Mouse (Mus musculus): ENCODE data around the gene Cd300ld3. TPM values are rescaled to one million over a fixed set of nuclear protein-coding genes. Genes with fewer than 3 reads are reported as not detected.

Gene Cd300ld3
- polyA plus RNA-seq (2014; fragmentation: Illumina TruSeq; extraction: RNeasy Lipid Tissue Mini Kit (QIAGEN cat#74804); ENCODE audit: low read depth, low replicate concordance), result 17.1 TPM

GRCm38 (mm10) chr11:115048259-115048658 is at the start of gene Cd300ld3:
Cd300ld3 (minus strand) TSS chr11:115048409.

DNA sequence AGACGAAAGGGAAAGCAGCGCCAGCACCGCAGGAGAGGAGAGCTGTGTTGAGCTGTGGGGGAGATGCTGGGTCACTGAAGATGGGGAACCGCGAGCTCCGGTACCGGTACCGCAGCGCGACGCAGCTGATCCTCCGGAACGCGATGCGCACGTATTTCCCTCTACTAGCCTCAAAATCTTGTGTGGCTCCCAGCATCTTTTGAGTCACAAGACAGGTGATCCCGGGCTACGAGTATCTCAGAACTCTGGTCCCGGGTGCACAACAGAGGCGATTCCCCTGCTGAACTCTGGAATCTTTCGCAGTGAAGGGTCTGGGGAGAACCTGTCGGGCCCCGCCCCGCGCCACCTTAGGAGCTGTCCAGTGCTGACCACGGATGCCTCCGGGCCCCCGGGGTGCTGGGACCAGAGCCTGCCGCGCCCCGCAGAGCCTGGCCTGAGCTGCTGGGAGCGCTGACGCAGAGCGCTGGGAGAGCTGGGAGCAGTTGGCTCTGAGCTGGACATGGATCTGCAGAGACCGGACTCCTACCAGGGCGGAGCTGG is 43.2 kb upstream of the Cd300ld3 start, which contains the start of gene Rab37:
Gene Rab37, plus strand, starts transcription at position 70 of the 540 bp plus-strand sequence.

DNA sequence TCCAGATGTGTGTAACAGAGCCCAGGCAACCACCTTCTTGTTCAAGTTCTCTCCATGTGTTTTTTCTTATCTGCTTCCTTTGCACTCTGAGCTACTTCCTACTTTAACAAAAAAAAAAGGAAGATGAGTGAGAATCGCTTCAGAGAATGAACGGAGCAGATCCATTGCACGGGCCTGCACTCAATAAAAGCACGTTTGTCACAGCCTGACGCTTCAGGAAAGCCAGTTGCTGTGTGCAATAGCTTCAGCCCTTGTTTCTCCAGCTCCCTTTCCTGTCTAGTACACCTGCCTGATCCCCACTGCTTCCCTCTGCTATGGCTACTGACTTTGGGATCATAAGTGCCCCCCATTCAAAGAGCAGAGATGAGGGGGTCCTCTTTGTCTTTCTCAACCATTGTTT is 13.9 kb upstream of the Cd300ld3 start, which contains the start of gene Cd300e:
Gene Cd300e, minus strand, starts transcription at position 101 of the 400 bp plus-strand sequence.

DNA sequence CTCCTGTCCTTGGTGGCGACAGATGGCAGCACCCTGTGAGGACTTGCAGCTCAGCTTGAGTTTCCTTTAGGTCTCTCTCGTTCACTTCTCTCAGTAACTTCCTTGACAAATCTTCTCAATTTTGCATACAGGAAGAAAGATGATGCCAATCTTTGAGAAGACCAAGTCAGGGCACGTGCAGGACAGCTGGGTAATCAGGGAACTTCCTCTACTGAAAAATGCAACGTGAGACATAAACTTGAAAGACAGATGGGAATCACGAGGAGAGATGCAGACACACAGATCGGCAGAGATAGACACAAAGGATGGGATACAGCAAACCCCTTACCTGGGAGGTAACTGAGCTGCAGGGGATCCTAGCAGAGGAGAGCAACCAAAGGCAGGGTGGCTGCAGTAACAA is 10.5 kb downstream of the Cd300ld3 start, which contains the start of gene Cd300ld5:
Gene Cd300ld5, minus strand, starts transcription at position 101 of the 400 bp plus-strand sequence.

GRCm38 (mm10) chr11:115026912-115027311 is 21.3 kb downstream of the Cd300ld3 start, which contains the start of gene Cd300ld4:
Cd300ld4 (minus strand) TSS chr11:115027012.

DNA sequence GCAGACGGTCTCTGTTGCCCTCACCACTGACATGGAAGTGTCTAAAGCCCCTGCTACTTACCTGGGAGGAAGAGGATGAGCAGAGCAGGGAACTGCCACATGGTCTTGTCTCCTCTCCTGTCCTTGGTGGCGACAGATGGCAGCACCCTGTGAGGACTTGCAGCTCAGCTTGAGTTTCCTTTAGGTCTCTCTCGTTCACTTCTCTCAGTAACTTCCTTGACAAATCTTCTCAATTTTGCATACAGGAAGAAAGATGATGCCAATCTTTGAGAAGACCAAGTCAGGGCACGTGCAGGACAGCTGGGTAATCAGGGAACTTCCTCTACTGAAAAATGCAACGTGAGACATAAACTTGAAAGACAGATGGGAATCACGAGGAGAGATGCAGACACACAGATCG is 32.1 kb downstream of the Cd300ld3 start, which contains the start of gene Cd300ld2:
Gene Cd300ld2, minus strand, starts transcription at position 101 of the 400 bp plus-strand sequence.

DNA sequence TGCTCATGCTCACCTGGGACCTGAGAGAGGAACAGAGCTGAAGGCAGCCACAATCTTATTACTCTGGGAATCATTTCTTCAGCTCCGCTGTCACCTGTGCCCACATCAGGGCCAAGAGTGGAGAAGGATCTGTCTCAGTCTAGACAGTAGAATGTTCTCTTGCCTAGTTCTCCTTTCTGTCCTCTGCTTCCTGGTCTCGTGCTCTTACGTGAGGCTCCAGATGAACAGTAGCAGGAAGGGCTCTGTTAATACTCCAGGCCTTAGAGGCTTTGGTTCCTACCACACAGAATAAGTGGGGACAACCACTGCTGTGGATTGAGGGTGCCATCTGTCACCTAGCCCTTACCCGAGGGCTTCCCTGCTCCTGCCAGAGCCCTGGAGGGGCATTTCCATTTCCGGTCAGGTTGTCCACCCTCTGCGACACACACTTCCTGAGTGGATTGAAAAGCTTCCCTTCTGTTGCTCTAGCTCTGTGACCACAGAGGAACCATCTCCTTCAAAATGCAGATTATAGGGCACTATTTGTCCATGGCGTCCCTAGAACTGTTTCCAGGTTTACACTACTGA is 46.7 kb downstream of the Cd300ld3 start, which contains the start of gene Cd300c2:
Gene Cd300c2, minus strand, starts transcription at position 407 of the 567 bp plus-strand sequence.

Other genes starting within 250 kb of the Cd300ld3 start
- 0.29 TPM for gene Gpr142, start 249.5 kb downstream of the Cd300ld3 start, polyA plus RNA-seq (2014; fragmentation: Illumina TruSeq; extraction: RNeasy Lipid Tissue Mini Kit (QIAGEN cat#74804); ENCODE audit: low read depth, low replicate concordance)
- gene Gprc5c, start 197.3 kb downstream of the Cd300ld3 start, polyA plus RNA-seq (2014; fragmentation: Illumina TruSeq; extraction: RNeasy Lipid Tissue Mini Kit (QIAGEN cat#74804); ENCODE audit: low read depth, low replicate concordance), result 71.0 TPM
- 8.6 TPM for gene Cd300a, start 158.4 kb downstream of the Cd300ld3 start, polyA plus RNA-seq (2014; fragmentation: Illumina TruSeq; extraction: RNeasy Lipid Tissue Mini Kit (QIAGEN cat#74804); ENCODE audit: low read depth, low replicate concordance)
- 5.1 TPM for gene Cd300lb, start 114.0 kb downstream of the Cd300ld3 start, polyA plus RNA-seq (2014; fragmentation: Illumina TruSeq; extraction: RNeasy Lipid Tissue Mini Kit (QIAGEN cat#74804); ENCODE audit: low read depth, low replicate concordance)
- not detected for gene Cd300c, start 79.3 kb downstream of the Cd300ld3 start, polyA plus RNA-seq (2014; fragmentation: Illumina TruSeq; extraction: RNeasy Lipid Tissue Mini Kit (QIAGEN cat#74804); ENCODE audit: low read depth, low replicate concordance)
- 5.6 TPM for gene Cd300ld, start 58.5 kb downstream of the Cd300ld3 start, polyA plus RNA-seq (2014; fragmentation: Illumina TruSeq; extraction: RNeasy Lipid Tissue Mini Kit (QIAGEN cat#74804); ENCODE audit: low read depth, low replicate concordance)
- gene Cd300c2, start 46.5 kb downstream of the Cd300ld3 start, polyA plus RNA-seq (2014; fragmentation: Illumina TruSeq; extraction: RNeasy Lipid Tissue Mini Kit (QIAGEN cat#74804); ENCODE audit: low read depth, low replicate concordance), result 6.4 TPM
- gene Cd300ld2, start 32.2 kb downstream of the Cd300ld3 start, polyA plus RNA-seq (2014; fragmentation: Illumina TruSeq; extraction: RNeasy Lipid Tissue Mini Kit (QIAGEN cat#74804); ENCODE audit: low read depth, low replicate concordance), result not detected
- gene Cd300ld4, start 21.4 kb downstream of the Cd300ld3 start, polyA plus RNA-seq (2014; fragmentation: Illumina TruSeq; extraction: RNeasy Lipid Tissue Mini Kit (QIAGEN cat#74804); ENCODE audit: low read depth, low replicate concordance), result 5.1 TPM
- gene Cd300ld5, start 10.6 kb downstream of the Cd300ld3 start, polyA plus RNA-seq (2014; fragmentation: Illumina TruSeq; extraction: RNeasy Lipid Tissue Mini Kit (QIAGEN cat#74804); ENCODE audit: low read depth, low replicate concordance), result 7.2 TPM
- gene Cd300e, start 13.8 kb upstream of the Cd300ld3 start, polyA plus RNA-seq (2014; fragmentation: Illumina TruSeq; extraction: RNeasy Lipid Tissue Mini Kit (QIAGEN cat#74804); ENCODE audit: low read depth, low replicate concordance), result not detected
- gene Rab37, start 43.0 kb upstream of the Cd300ld3 start, polyA plus RNA-seq (2014; fragmentation: Illumina TruSeq; extraction: RNeasy Lipid Tissue Mini Kit (QIAGEN cat#74804); ENCODE audit: low read depth, low replicate concordance), result 0.61 TPM
- gene Cd300lf, start 85.6 kb upstream of the Cd300ld3 start, polyA plus RNA-seq (2014; fragmentation: Illumina TruSeq; extraction: RNeasy Lipid Tissue Mini Kit (QIAGEN cat#74804); ENCODE audit: low read depth, low replicate concordance), result 0.52 TPM
- gene Slc9a3r1, start 114.9 kb upstream of the Cd300ld3 start, polyA plus RNA-seq (2014; fragmentation: Illumina TruSeq; extraction: RNeasy Lipid Tissue Mini Kit (QIAGEN cat#74804); ENCODE audit: low read depth, low replicate concordance), result 73.1 TPM
- gene Tmem104, start 139.1 kb upstream of the Cd300ld3 start, polyA plus RNA-seq (2014; fragmentation: Illumina TruSeq; extraction: RNeasy Lipid Tissue Mini Kit (QIAGEN cat#74804); ENCODE audit: low read depth, low replicate concordance), result 8.6 TPM
- 37.4 TPM for gene Nat9, start 139.4 kb upstream of the Cd300ld3 start, polyA plus RNA-seq (2014; fragmentation: Illumina TruSeq; extraction: RNeasy Lipid Tissue Mini Kit (QIAGEN cat#74804); ENCODE audit: low read depth, low replicate concordance)
- not detected for gene Grin2c, start 218.8 kb upstream of the Cd300ld3 start, polyA plus RNA-seq (2014; fragmentation: Illumina TruSeq; extraction: RNeasy Lipid Tissue Mini Kit (QIAGEN cat#74804); ENCODE audit: low read depth, low replicate concordance)
- 9.3 TPM for gene Fdxr, start 228.6 kb upstream of the Cd300ld3 start, polyA plus RNA-seq (2014; fragmentation: Illumina TruSeq; extraction: RNeasy Lipid Tissue Mini Kit (QIAGEN cat#74804); ENCODE audit: low read depth, low replicate concordance)
- 4.6 TPM for gene Fads6, start 249.3 kb upstream of the Cd300ld3 start, polyA plus RNA-seq (2014; fragmentation: Illumina TruSeq; extraction: RNeasy Lipid Tissue Mini Kit (QIAGEN cat#74804); ENCODE audit: low read depth, low replicate concordance)

Data from adipose tissue, adult 10 weeks (tissue).